Mouse (Mus musculus) lung, adult 2 months (tissue): ENCODE results near the gene Utp6.

Experiments
- CTCF ChIP-seq: fragments of 200-500 bp; IDR thresholded peaks from 2 replicates; pipeline ENCODE4 v1.5.1; 2011; ENCODE audit warnings: mild to moderate bottlenecking, low read length, control low read depth; ENCODE audit not compliant: insufficient read depth
- POLR2A ChIP-seq: fragments of 200-500 bp; IDR thresholded peaks from 2 replicates; pipeline ENCODE4 v1.6.1; 2011; ENCODE audit warnings: low read depth, mild to moderate bottlenecking, control low read depth, low read length, borderline replicate concordance; ENCODE audit errors: extremely low read depth

DNA sequence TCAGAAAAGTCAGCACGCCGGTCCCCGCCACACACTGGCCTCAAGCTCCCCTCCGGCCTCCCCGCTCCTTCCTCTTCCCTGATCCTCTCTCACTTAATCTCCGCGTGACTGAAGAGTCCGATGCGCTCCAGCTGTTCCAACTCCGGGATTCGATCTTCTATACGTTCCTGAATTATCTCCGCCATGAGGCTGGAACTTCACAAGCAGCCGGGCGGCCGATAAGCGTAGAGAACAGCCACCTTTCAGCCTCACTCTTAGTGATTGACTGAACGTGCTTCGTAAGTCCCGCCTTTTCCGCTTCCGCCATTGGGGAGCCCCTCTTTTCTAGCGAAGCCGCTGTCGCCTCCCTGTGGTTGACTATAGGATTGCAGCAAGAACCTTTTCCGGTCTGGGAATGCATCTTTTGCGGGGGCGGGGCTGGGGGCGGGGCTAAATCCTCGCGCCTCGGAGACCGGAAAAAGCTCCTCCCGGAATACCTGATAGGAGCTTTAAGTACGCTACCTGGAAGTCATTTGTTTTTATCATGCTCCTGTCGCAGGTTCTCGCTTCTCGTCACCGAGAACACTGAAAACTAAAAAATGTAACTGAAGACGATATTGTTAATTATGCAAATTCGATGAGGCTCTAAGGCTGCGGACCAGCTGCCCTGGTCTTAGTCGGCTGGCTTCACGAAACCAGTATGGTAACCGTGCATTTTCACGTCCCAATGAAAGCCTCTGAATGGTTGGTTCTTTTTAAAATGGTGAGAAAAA lies at the start of gene Utp6:
- TF ChIP-seq CTCF (peak; percentile 78), POLR2A (peak; percentile 74; the same call in 1 of the 2 replicates)
